Mouse (Mus musculus) heart, embryonic 15.5 days (tissue): ENCODE data around the gene Ubash3a. TPM values are rescaled to one million over a fixed set of nuclear protein-coding genes. Genes with fewer than 3 reads are reported as not detected.

ENCODE experiments used
- ATAC-seq: fragments of 200-750 bp; cut with Nextera tagmentation; replicated peaks from 2 replicates; pipeline ENCODE4 v1.8.0; 2017; ENCODE audit warnings: low read depth, moderate TSS enrichment; ENCODE audit not compliant: insufficient number of reproducible peaks, insufficient read depth, low FRiP score
- H3K27ac ChIP-seq: fragments of 300-500 bp; sonication (generic); 2 replicates; pipeline ENCODE4 v1.5.1; 2015; ENCODE audit warnings: mild to moderate bottlenecking, inconsistent platforms
- H3K27me3 ChIP-seq: fragments of 300-500 bp; sonication (generic); 2 replicates; pipeline ENCODE4 v1.6.1; 2015; ENCODE audit warnings: inconsistent platforms
- H3K36me3 ChIP-seq: fragments of 300-500 bp; sonication (generic); 2 replicates; pipeline ENCODE4 v1.6.1; 2015; ENCODE audit warnings: mild to moderate bottlenecking, inconsistent platforms
- H3K4me1 ChIP-seq: fragments of 300-500 bp; sonication (generic); replicated peaks from 2 replicates; pipeline ENCODE4 v1.6.1; 2015; ENCODE audit warnings: inconsistent platforms
- H3K4me2 ChIP-seq: fragments of 300-500 bp; sonication (generic); 2 replicates; pipeline ENCODE4 v1.6.1; 2015; ENCODE audit warnings: inconsistent platforms, mild to moderate bottlenecking, moderate library complexity
- H3K4me3 ChIP-seq: fragments of 300-500 bp; sonication (generic); 2 replicates; pipeline ENCODE4 v1.5.1; 2015; ENCODE audit warnings: mild to moderate bottlenecking, inconsistent platforms
- H3K9ac ChIP-seq: fragments of 300-500 bp; sonication (generic); 2 replicates; pipeline ENCODE4 v1.6.1; 2015; ENCODE audit warnings: mild to moderate bottlenecking, inconsistent platforms
- H3K9me3 ChIP-seq: fragments of 300-500 bp; sonication (generic); replicated peaks from 2 replicates; pipeline ENCODE4 v1.6.1; 2016; ENCODE audit warnings: inconsistent platforms
- WGBS: fragments of 180-500 bp; shearing (Covaris S2); methylation state at CpG from one replicate; pipeline ENCODE4 v1.1.7; 2015; ENCODE audit warnings: mixed read lengths; 5-methylcytosine and 5-hydroxymethylcytosine counted together
- polyA plus RNA-seq: library from polyadenylated mRNA; unstranded; fragments of >200 nt; fragmentation: Nextera tagmentation; extraction: Ambion mirVana; gene quantifications from 2 replicates; pipeline ENCODE4 v1.2.1, GENCODE M21; 2015

Ubash3a gene
- polyA plus RNA-seq, result 0.37 and 4.0 TPM in 2 replicates

DNA sequence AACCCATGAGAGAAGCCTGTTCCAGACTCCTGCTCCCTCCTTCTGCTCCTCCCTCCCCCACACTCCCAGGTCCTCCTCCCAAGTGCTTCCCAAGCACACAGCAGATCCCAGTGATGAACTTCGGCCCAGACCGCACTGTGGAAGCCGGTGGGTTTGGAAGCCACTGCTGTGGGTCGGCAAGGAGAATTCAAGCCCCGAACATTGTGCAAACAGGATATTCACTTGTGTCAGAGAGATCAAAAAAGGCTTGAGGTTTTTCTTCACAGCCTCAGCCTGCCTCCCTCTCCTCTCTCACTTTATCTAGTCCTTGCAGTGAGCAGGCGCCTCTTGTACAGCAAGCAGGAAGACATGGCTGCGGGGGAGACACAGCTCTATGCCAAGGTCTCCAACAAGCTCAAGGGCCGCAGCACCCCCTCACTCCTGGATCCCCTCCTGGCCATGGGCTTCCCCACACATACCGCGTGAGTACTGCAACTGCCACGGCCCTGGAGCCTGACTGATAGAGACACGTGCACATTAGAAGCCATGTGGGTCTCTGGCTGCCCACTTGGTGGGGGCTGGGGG lies at the start of gene Ubash3a:
TSS of gene Ubash3a (plus strand) at position 103 of the 564 bp plus-strand sequence.
- H3K9me3 ChIP-seq, result no peaks in the 10 kb centered on the region
- peak within 1 kb of the TSS; percentile 31; the same call in 1 of the 2 replicates for H3K4me2 ChIP-seq
- H3K4me1 ChIP-seq, result no peaks in the 10 kb centered on the region
- no peak within 1 kb of the TSS for H3K27ac ChIP-seq
- H3K27me3 ChIP-seq, result no peaks in the 10 kb centered on the region
- peak within 1 kb of the TSS; percentile 10; the same call in 1 of the 2 replicates for H3K4me3 ChIP-seq
- H3K9ac ChIP-seq, result no peak within 1 kb of the TSS
- WGBS, result 37% methylated on average over 12 of the region's 12 CpGs
- no peaks in the 10 kb centered on the region for H3K36me3 ChIP-seq
- no peak for ATAC-seq

DNA sequence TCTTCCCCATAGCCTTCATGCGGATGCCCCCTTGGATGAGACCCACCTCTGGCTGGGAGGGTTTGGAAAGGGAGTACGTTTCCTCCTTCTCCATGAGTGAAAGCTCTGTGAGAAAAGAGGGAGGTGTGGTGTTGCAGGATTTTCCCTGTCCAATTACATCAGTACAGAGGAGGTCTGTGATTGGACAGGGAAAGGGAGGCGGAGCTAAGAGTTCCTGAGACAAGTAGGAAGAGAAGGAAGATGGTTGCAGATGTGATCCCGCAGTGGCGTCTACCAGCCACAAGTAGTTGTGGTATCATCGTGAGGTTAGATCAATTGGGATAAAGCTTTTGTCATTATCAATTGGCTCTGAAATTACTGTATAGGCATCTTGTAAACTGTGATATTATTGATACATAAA lies 49.8 kb upstream of the Ubash3a start:
- 70% methylated on average over 6 of the region's 6 CpGs for WGBS
- Histone ChIP-seq H3K9me3 (no peaks in the 10 kb centered on the region), H3K27me3 (no peaks in the 10 kb centered on the region), H3K36me3 (no peaks in the 10 kb centered on the region), H3K4me2 (no peak overlapping the region), H3K27ac (no peak overlapping the region), H3K4me1 (no peaks in the 10 kb centered on the region), H3K4me3 (no peak overlapping the region), H3K9ac (no peak overlapping the region)
- ATAC-seq, result no peak

GRCm38 (mm10) chr17:31160291-31160690 lies 47.4 kb upstream of the Ubash3a start:
- Histone ChIP-seq H3K9me3 (no peaks in the 10 kb centered on the region), H3K36me3 (no peaks in the 10 kb centered on the region), H3K4me2 (no peak overlapping the region), H3K27ac (no peak overlapping the region), H3K4me1 (no peaks in the 10 kb centered on the region), H3K9ac (no peak overlapping the region), H3K4me3 (no peak overlapping the region), H3K27me3 (no peaks in the 10 kb centered on the region)
- WGBS, result 85% methylated on average over 4 of the region's 4 CpGs
- ATAC-seq, result no peak

- WGBS, result 73% methylated on average over 12 of the region's 12 CpGs
- Histone ChIP-seq H3K4me1 (no peaks in the 10 kb centered on the region), H3K27me3 (no peaks in the 10 kb centered on the region), H3K9ac (no peak overlapping the region), H3K27ac (no peak overlapping the region), H3K4me2 (no peak overlapping the region), H3K4me3 (no peak overlapping the region), H3K9me3 (no peaks in the 10 kb centered on the region), H3K36me3 (no peaks in the 10 kb centered on the region)
- no peak for ATAC-seq
Observed at GRCm38 (mm10) chr17:31162607-31163006, 45.1 kb upstream of the Ubash3a start.

GRCm38 (mm10) chr17:31163821-31164220 lies 43.9 kb upstream of the Ubash3a start:
- H3K4me1 ChIP-seq, result no peaks in the 10 kb centered on the region
- WGBS, result 72% methylated on average over 2 of the region's 2 CpGs

GRCm38 (mm10) chr17:31165127-31165526 lies 42.5 kb upstream of the Ubash3a start, which contains the start of gene Tff1:
TSS of gene Tff1 (minus strand) at chr17:31165277.
- Histone ChIP-seq H3K9me3 (no peaks in the 10 kb centered on the region), H3K36me3 (no peaks in the 10 kb centered on the region), H3K27me3 (no peaks in the 10 kb centered on the region), H3K4me1 (no peaks in the 10 kb centered on the region), H3K4me3 (no peak within 1 kb of the TSS), H3K9ac (no peak within 1 kb of the TSS), H3K27ac (no peak within 1 kb of the TSS), H3K4me2 (no peak within 1 kb of the TSS)
- ATAC-seq, result no peak
- 60% methylated on average over 6 of the region's 6 CpGs for WGBS

More at GRCm38 (mm10) chr17:31163821-31164220, 43.9 kb upstream of the Ubash3a start:
- ATAC-seq, result no peak
- Histone ChIP-seq H3K27ac (no peak overlapping the region), H3K27me3 (no peaks in the 10 kb centered on the region), H3K4me3 (no peak overlapping the region), H3K9me3 (no peaks in the 10 kb centered on the region), H3K9ac (no peak overlapping the region), H3K36me3 (no peaks in the 10 kb centered on the region), H3K4me2 (no peak overlapping the region)

- WGBS, result 72% methylated on average over 5 of the region's 5 CpGs
- no peak for ATAC-seq
Observed at GRCm38 (mm10) chr17:31169796-31170195, 37.9 kb upstream of the Ubash3a start.

GRCm38 (mm10) chr17:31176321-31176720 lies 31.4 kb upstream of the Ubash3a start:
- Histone ChIP-seq H3K4me3 (no peak overlapping the region), H3K4me1 (no peaks in the 10 kb centered on the region), H3K9me3 (no peaks in the 10 kb centered on the region), H3K36me3 (no peaks in the 10 kb centered on the region), H3K4me2 (no peak overlapping the region), H3K9ac (no peak overlapping the region), H3K27me3 (no peaks in the 10 kb centered on the region), H3K27ac (no peak overlapping the region)
- 79% methylated on average over 4 of the region's 4 CpGs for WGBS
- no peak for ATAC-seq

More at GRCm38 (mm10) chr17:31169796-31170195, 37.9 kb upstream of the Ubash3a start:
- Histone ChIP-seq H3K9ac (no peak overlapping the region), H3K4me3 (no peak overlapping the region), H3K27ac (no peak overlapping the region), H3K4me1 (no peaks in the 10 kb centered on the region), H3K27me3 (no peaks in the 10 kb centered on the region), H3K9me3 (no peaks in the 10 kb centered on the region), H3K4me2 (no peak overlapping the region), H3K36me3 (no peaks in the 10 kb centered on the region)

GRCm38 (mm10) chr17:31181490-31181889 lies 26.2 kb upstream of the Ubash3a start:
- no peaks in the 10 kb centered on the region for H3K9me3 ChIP-seq
- 69% methylated on average over 4 of the region's 4 CpGs for WGBS
- H3K4me3 ChIP-seq, result no peak overlapping the region
- ATAC-seq, result no peak
- no peak overlapping the region for H3K9ac ChIP-seq
- H3K4me1 ChIP-seq, result no peaks in the 10 kb centered on the region
- no peaks in the 10 kb centered on the region for H3K36me3 ChIP-seq
- H3K27me3 ChIP-seq, result no peaks in the 10 kb centered on the region
- H3K4me2 ChIP-seq, result no peak overlapping the region
- no peak overlapping the region for H3K27ac ChIP-seq

GRCm38 (mm10) chr17:31183180-31183974 lies 24.3 kb upstream of the Ubash3a start:
- no peak for ATAC-seq
- WGBS, result 61% methylated on average over 12 of the region's 12 CpGs

DNA sequence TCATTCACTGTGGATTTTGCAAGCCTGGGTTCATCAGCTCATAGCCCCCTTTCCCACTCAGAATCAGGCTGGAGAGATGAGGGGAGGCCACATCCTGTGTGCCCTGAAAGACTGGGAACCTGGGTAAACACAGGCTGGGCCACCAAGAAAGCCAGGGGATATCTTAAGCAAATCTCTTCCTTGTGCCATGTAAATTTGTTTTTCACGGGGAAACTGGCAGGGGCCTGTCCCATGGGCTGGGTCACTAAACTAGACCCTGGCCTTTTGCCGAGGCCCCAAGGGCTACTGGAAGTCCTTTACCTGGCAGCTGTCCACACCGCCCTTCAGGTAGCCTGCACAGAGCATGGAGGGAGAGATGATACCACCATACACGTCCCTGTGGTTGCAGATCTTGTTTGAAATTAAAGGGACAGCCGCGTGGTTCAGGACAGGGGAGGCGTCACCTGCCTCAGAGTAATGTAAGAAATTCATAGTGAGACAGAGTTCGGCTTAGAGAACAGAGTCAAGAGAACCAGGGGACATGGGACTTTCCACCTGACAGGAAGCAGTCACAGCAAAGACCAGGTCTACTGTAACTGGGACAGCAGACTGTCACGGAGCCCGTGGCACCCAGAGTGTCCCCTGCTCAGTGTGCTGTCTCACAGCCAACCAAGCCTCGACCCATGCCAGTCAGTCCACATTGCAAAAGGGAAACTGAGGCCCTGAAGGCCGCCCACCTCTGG lies 23.2 kb upstream of the Ubash3a start:
- 71% methylated on average over 12 of the region's 12 CpGs for WGBS
- Histone ChIP-seq H3K9me3 (no peaks in the 10 kb centered on the region), H3K9ac (no peak overlapping the region), H3K27me3 (peaks cover 11% of the 10 kb centered on the region; the same call in 1 of the 2 replicates), H3K36me3 (no peaks in the 10 kb centered on the region), H3K4me3 (no peak overlapping the region), H3K4me2 (no peak overlapping the region), H3K27ac (no peak overlapping the region), H3K4me1 (no peaks in the 10 kb centered on the region)
- no peak for ATAC-seq

More at GRCm38 (mm10) chr17:31183180-31183974, 24.3 kb upstream of the Ubash3a start:
- H3K9ac ChIP-seq, result no peak overlapping the region
- H3K9me3 ChIP-seq, result no peaks in the 10 kb centered on the region
- H3K4me2 ChIP-seq, result no peak overlapping the region
- peaks cover 7% of the 10 kb centered on the region; the same call in 1 of the 2 replicates for H3K27me3 ChIP-seq
- H3K4me1 ChIP-seq, result no peaks in the 10 kb centered on the region
- no peaks in the 10 kb centered on the region for H3K36me3 ChIP-seq
- H3K4me3 ChIP-seq, result no peak overlapping the region
- H3K27ac ChIP-seq, result no peak overlapping the region
